Mouse (Mus musculus) liver, embryonic 11.5 days (tissue): Measurements from ENCODE around the gene Olfr1219. TPM values are rescaled to one million over a fixed set of nuclear protein-coding genes. Genes with fewer than 3 reads are reported as not detected.

ENCODE experiments used
- ATAC-seq: fragments of 200-750 bp; cut with Nextera tagmentation; replicated peaks from 2 replicates; pipeline ENCODE4 v1.8.0; 2017; ENCODE audit warnings: moderate number of reproducible peaks, mild to moderate bottlenecking, moderate TSS enrichment, moderate library complexity; ENCODE audit not compliant: low FRiP score
- DNase-seq: peaks from one replicate; pipeline ENCODE4 v3.0.0-alpha.2; 2017; ENCODE audit warnings: low spot score
- H3K27ac ChIP-seq: fragments of 300-500 bp; sonication (generic); 2 replicates; pipeline ENCODE4 v1.5.1; 2014; ENCODE audit warnings: mild to moderate bottlenecking, low read depth, low read length, control low read depth
- H3K27me3 ChIP-seq: fragments of 300-500 bp; sonication (generic); replicated peaks from 2 replicates; pipeline ENCODE4 v1.6.1; 2014; ENCODE audit warnings: low read length, mixed read lengths; ENCODE audit not compliant: control insufficient read depth, insufficient read depth
- H3K36me3 ChIP-seq: fragments of 300-500 bp; sonication (generic); 2 replicates; pipeline ENCODE4 v1.6.1; 2014; ENCODE audit warnings: mild to moderate bottlenecking, low read length, moderate library complexity, mixed read lengths; ENCODE audit not compliant: control insufficient read depth, insufficient read depth
- H3K4me1 ChIP-seq: fragments of 300-500 bp; sonication (generic); replicated peaks from 2 replicates; pipeline ENCODE4 v1.6.1; 2014; ENCODE audit warnings: low read length, mixed read lengths; ENCODE audit not compliant: control insufficient read depth, insufficient read depth
- H3K4me2 ChIP-seq: fragments of 300-500 bp; sonication (generic); 2 replicates; pipeline ENCODE4 v1.6.1; 2014; ENCODE audit warnings: mild to moderate bottlenecking, control low read depth, moderate library complexity
- H3K4me3 ChIP-seq: fragments of 300-500 bp; sonication (generic); 2 replicates; pipeline ENCODE4 v1.5.1; 2014; ENCODE audit warnings: low read depth, low read length, control low read depth
- H3K9ac ChIP-seq: fragments of 300-500 bp; sonication (generic); 2 replicates; pipeline ENCODE4 v1.6.1; 2014; ENCODE audit warnings: low read depth, low read length, control low read depth
- H3K9me3 ChIP-seq: fragments of 300-500 bp; sonication (generic); 2 replicates; pipeline ENCODE4 v1.6.1; 2016; ENCODE audit warnings: low read length, inconsistent platforms, mixed read lengths; ENCODE audit not compliant: control insufficient read depth
- WGBS: fragments of 180-500 bp; shearing (Covaris S2); extraction: QIAGEN DNeasy Blood & Tissue Kit; methylation state at CpG from one replicate; pipeline ENCODE4 v1.1.7; 2014; 5-methylcytosine and 5-hydroxymethylcytosine counted together
- polyA plus RNA-seq: library from polyadenylated mRNA; unstranded; fragments of >200 nt; fragmentation: Nextera tagmentation; extraction: Ambion mirVana; gene quantifications from 2 replicates; pipeline ENCODE4 v1.2.1, GENCODE M21; 2014

Gene Olfr1219
- not detected in 2 replicates for polyA plus RNA-seq

GRCm38 (mm10) chr2:89083413-89083812 lies at the start of gene Olfr1219:
Gene Olfr1219 (minus strand): TSS chr2:89083513.
- H3K4me2 ChIP-seq = no peak within 1 kb of the TSS
- H3K27me3 ChIP-seq = no peaks in the 10 kb centered on the region
- DNase-seq = no peak
- no peak within 1 kb of the TSS for H3K27ac ChIP-seq
- no peak within 1 kb of the TSS for H3K9ac ChIP-seq
- no peaks in the 10 kb centered on the region for H3K36me3 ChIP-seq
- no peaks in the 10 kb centered on the region for H3K9me3 ChIP-seq
- ATAC-seq = no peak
- no peaks in the 10 kb centered on the region for H3K4me1 ChIP-seq
- no peak within 1 kb of the TSS for H3K4me3 ChIP-seq
- WGBS = 54% methylated on average over 1 of the region's 1 CpGs

- Histone ChIP-seq H3K36me3 (no peaks in the 10 kb centered on the region), H3K27ac (no peak within 1 kb of the TSS), H3K27me3 (no peaks in the 10 kb centered on the region), H3K9ac (no peak within 1 kb of the TSS), H3K4me1 (no peaks in the 10 kb centered on the region), H3K9me3 (no peaks in the 10 kb centered on the region), H3K4me2 (no peak within 1 kb of the TSS), H3K4me3 (no peak within 1 kb of the TSS)
- DNase-seq (no peak), ATAC-seq (no peak)
- WGBS = 51% methylated on average over 3 of the region's 3 CpGs
Measured at GRCm38 (mm10) chr2:89132954-89133353, 49.6 kb upstream of the Olfr1219 start, which contains the start of gene Olfr1222. Gene Olfr1222 (minus strand): TSS chr2:89133054.

DNA sequence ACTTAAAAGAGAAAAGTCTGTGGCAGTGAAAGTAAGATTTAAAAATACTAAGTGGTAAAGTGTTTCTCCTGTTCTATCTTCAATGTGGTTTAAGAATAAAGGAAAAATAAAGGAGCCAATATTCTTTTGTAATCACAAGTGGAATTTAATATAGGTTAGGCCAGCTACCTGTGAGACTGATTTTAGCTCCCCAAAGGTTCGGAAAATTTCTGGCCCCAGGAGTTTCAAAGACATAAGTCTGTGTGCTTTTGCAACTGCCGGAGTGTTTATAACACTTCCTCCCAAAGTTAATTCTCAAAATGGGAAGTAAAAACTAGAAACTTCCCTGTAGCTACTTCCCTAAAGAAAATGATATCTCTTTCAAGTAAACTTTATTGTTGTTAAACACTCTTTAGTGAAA lies 33.9 kb upstream of the Olfr1219 start, which contains the start of gene Olfr1221:
TSS of gene Olfr1221 (minus strand) at position 101 of the 400 bp plus-strand sequence.
- 66% methylated on average over 2 of the region's 2 CpGs for WGBS
- Histone ChIP-seq H3K9ac (no peak within 1 kb of the TSS), H3K36me3 (no peaks in the 10 kb centered on the region), H3K4me1 (no peaks in the 10 kb centered on the region), H3K27ac (no peak within 1 kb of the TSS), H3K27me3 (no peaks in the 10 kb centered on the region), H3K4me3 (no peak within 1 kb of the TSS), H3K4me2 (no peak within 1 kb of the TSS), H3K9me3 (no peaks in the 10 kb centered on the region)
- ATAC-seq (no peak), DNase-seq (no peak)

DNA sequence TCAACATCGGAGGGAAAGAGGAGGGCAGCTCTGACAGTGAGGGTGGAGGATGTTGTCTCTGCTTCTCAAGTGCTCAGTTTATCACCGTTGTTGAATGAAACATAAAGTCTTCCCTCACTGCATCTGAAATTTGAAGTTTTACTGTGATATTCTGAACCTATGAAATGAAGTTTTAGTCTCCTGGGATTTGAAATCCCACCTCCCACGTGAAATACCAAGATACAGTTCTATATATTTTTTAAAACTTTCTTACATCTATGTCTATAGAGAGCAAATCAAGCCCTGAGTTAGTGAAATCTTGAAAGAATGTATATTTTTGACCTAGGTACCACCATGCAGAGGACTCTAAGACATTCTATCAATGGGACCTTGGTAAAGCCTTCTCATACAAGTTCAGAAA lies 23.4 kb upstream of the Olfr1219 start, which contains the start of gene Olfr1220:
TSS of gene Olfr1220 (minus strand) at position 101 of the 400 bp plus-strand sequence.
- Histone ChIP-seq H3K27me3 (no peaks in the 10 kb centered on the region), H3K36me3 (no peaks in the 10 kb centered on the region), H3K9me3 (no peaks in the 10 kb centered on the region), H3K27ac (no peak within 1 kb of the TSS), H3K4me1 (no peaks in the 10 kb centered on the region), H3K4me3 (no peak within 1 kb of the TSS), H3K9ac (no peak within 1 kb of the TSS), H3K4me2 (no peak within 1 kb of the TSS)
- no peak for DNase-seq
- no peak for ATAC-seq
- WGBS = 66% methylated on average over 3 of the region's 3 CpGs

DNA sequence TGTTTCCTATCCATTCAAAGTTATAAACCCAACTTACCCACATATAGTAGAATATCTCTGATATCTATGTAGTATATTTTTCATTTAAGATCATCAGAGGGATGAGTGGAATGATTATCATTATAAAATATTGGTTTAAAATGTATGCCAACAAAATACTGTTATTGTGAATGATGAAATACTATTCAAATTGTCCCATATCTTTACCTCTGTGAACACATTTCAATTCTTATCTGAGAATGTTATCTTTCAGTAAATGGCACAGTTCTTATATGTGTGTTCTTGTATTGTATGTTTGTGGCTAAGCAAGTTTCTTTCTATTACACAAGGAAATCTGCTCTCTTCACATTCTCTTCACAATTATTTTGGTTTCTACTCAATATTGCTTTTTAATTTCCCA lies 22.3 kb upstream of the Olfr1219 start:
- H3K9me3 ChIP-seq = no peaks in the 10 kb centered on the region
- no peaks in the 10 kb centered on the region for H3K36me3 ChIP-seq
- no peak for ATAC-seq
- H3K27ac ChIP-seq = no peak overlapping the region
- no peak overlapping the region for H3K4me3 ChIP-seq
- no peak overlapping the region for H3K9ac ChIP-seq
- H3K4me2 ChIP-seq = no peak overlapping the region
- no peak for DNase-seq
- H3K4me1 ChIP-seq = no peaks in the 10 kb centered on the region
- no peaks in the 10 kb centered on the region for H3K27me3 ChIP-seq

DNA sequence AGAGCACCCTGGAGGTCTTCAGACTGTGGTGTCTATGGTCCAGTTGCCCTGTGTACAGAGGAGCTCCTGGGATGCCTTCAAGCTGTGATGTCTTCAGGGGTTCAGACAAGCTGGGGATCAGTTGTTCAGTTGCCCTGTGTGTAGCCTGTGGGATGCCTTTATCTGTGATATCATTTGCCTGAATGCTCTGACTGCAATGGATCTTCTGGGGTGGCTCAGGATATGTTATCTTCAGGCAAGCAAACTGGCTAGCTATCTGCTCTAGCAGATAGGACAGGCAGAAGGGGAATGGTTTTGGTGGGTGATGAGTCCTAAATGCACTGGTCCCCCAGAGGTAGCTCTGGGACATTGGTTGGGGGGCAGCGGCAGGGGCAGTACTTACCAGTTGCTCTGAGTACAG lies 10.5 kb upstream of the Olfr1219 start:
- ATAC-seq (no peak), DNase-seq (no peak)
- no peaks in the 10 kb centered on the region for H3K36me3 ChIP-seq
- no peaks in the 10 kb centered on the region for H3K4me1 ChIP-seq
- H3K27me3 ChIP-seq = no peaks in the 10 kb centered on the region
- WGBS = 86% methylated on average over 1 of the region's 1 CpGs
- no peak overlapping the region for H3K4me3 ChIP-seq
- no peak overlapping the region for H3K27ac ChIP-seq
- no peaks in the 10 kb centered on the region for H3K9me3 ChIP-seq
- H3K4me2 ChIP-seq = no peak overlapping the region
- H3K9ac ChIP-seq = no peak overlapping the region

- no peaks in the 10 kb centered on the region for H3K4me1 ChIP-seq
- no peak overlapping the region for H3K4me3 ChIP-seq
- ATAC-seq (no peak), DNase-seq (no peak)
- no peak overlapping the region for H3K9ac ChIP-seq
- H3K27me3 ChIP-seq = no peaks in the 10 kb centered on the region
- H3K36me3 ChIP-seq = no peaks in the 10 kb centered on the region
- H3K9me3 ChIP-seq = no peaks in the 10 kb centered on the region
- H3K4me2 ChIP-seq = no peak overlapping the region
- H3K27ac ChIP-seq = no peak overlapping the region
Measured at GRCm38 (mm10) chr2:89081487-89081886, 1.8 kb downstream of the Olfr1219 start.

- no peak for ATAC-seq
- H3K27ac ChIP-seq = no peak within 1 kb of the TSS
- H3K4me3 ChIP-seq = no peak within 1 kb of the TSS
Measured at GRCm38 (mm10) chr2:89061087-89061486, 22.2 kb downstream of the Olfr1219 start, which contains the start of gene Olfr1218. Gene Olfr1218 (minus strand): TSS chr2:89061187.

GRCm38 (mm10) chr2:89031965-89032364 lies 51.3 kb downstream of the Olfr1219 start, which contains the start of gene Olfr1217:
Gene Olfr1217 (minus strand): TSS chr2:89032065.
- ATAC-seq (no peak), DNase-seq (no peak)
- no peak within 1 kb of the TSS for H3K4me2 ChIP-seq
- H3K27ac ChIP-seq = no peak within 1 kb of the TSS
- 63% methylated on average over 2 of the region's 2 CpGs for WGBS
- H3K36me3 ChIP-seq = no peaks in the 10 kb centered on the region
- no peak within 1 kb of the TSS for H3K9ac ChIP-seq
- H3K9me3 ChIP-seq = no peaks in the 10 kb centered on the region
- H3K4me3 ChIP-seq = no peak within 1 kb of the TSS
- no peaks in the 10 kb centered on the region for H3K27me3 ChIP-seq
- H3K4me1 ChIP-seq = no peaks in the 10 kb centered on the region

More at GRCm38 (mm10) chr2:89061087-89061486, 22.2 kb downstream of the Olfr1219 start, which contains the start of gene Olfr1218:
- H3K36me3 ChIP-seq = no peaks in the 10 kb centered on the region
- no peak for DNase-seq
- H3K4me2 ChIP-seq = no peak within 1 kb of the TSS
- H3K9me3 ChIP-seq = no peaks in the 10 kb centered on the region
- no peaks in the 10 kb centered on the region for H3K27me3 ChIP-seq
- no peak within 1 kb of the TSS for H3K9ac ChIP-seq
- H3K4me1 ChIP-seq = no peaks in the 10 kb centered on the region
